Mouse (Mus musculus) forebrain, embryonic 15.5 days (tissue): ENCODE data around the gene Plekha5. TPM values are rescaled to one million over a fixed set of nuclear protein-coding genes. Genes with fewer than 3 reads are reported as not detected.

Experiments
- ATAC-seq: fragments of 200-750 bp; cut with Nextera tagmentation; replicated peaks from 2 replicates; pipeline ENCODE4 v1.8.0; 2017; ENCODE audit warnings: mild to moderate bottlenecking, moderate TSS enrichment, moderate library complexity
- H3K27ac ChIP-seq: fragments of 300-500 bp; sonication (generic); replicated peaks from 2 replicates; pipeline ENCODE4 v1.5.1; 2015; ENCODE audit warnings: mild to moderate bottlenecking, inconsistent platforms
- H3K27me3 ChIP-seq: fragments of 300-500 bp; sonication (generic); 2 replicates; pipeline ENCODE4 v1.6.1; 2015; ENCODE audit warnings: inconsistent platforms
- H3K36me3 ChIP-seq: fragments of 300-500 bp; sonication (generic); 2 replicates; pipeline ENCODE4 v1.6.1; 2015; ENCODE audit warnings: mild to moderate bottlenecking, inconsistent platforms
- H3K4me1 ChIP-seq: fragments of 300-500 bp; sonication (generic); 2 replicates; pipeline ENCODE4 v1.6.1; 2015; ENCODE audit warnings: inconsistent platforms
- H3K4me2 ChIP-seq: fragments of 300-500 bp; sonication (generic); replicated peaks from 2 replicates; pipeline ENCODE4 v1.6.1; 2015; ENCODE audit warnings: mild to moderate bottlenecking, inconsistent platforms
- H3K4me3 ChIP-seq: fragments of 300-500 bp; sonication (generic); 2 replicates; pipeline ENCODE4 v1.5.1; 2015; ENCODE audit warnings: mild to moderate bottlenecking, inconsistent platforms
- H3K9ac ChIP-seq: fragments of 300-500 bp; sonication (generic); replicated peaks from 2 replicates; pipeline ENCODE4 v1.6.1; 2015; ENCODE audit warnings: mild to moderate bottlenecking, inconsistent platforms
- H3K9me3 ChIP-seq: fragments of 300-500 bp; sonication (generic); 2 replicates; pipeline ENCODE4 v1.6.1; 2016; ENCODE audit warnings: inconsistent platforms
- WGBS: fragments of 180-500 bp; shearing (Covaris S2); methylation state at CpG from one replicate; pipeline ENCODE4 v1.1.7; 2015; ENCODE audit warnings: mixed read lengths; 5-methylcytosine and 5-hydroxymethylcytosine counted together
- polyA plus RNA-seq: library from polyadenylated mRNA; unstranded; fragments of >200 nt; fragmentation: Nextera tagmentation; extraction: Ambion mirVana; gene quantifications from 2 replicates; pipeline ENCODE4 v1.2.1, GENCODE M21; 2015

The Plekha5 gene
- polyA plus RNA-seq, 1 experiment from 2014 or later: 32.7 TPM

DNA sequence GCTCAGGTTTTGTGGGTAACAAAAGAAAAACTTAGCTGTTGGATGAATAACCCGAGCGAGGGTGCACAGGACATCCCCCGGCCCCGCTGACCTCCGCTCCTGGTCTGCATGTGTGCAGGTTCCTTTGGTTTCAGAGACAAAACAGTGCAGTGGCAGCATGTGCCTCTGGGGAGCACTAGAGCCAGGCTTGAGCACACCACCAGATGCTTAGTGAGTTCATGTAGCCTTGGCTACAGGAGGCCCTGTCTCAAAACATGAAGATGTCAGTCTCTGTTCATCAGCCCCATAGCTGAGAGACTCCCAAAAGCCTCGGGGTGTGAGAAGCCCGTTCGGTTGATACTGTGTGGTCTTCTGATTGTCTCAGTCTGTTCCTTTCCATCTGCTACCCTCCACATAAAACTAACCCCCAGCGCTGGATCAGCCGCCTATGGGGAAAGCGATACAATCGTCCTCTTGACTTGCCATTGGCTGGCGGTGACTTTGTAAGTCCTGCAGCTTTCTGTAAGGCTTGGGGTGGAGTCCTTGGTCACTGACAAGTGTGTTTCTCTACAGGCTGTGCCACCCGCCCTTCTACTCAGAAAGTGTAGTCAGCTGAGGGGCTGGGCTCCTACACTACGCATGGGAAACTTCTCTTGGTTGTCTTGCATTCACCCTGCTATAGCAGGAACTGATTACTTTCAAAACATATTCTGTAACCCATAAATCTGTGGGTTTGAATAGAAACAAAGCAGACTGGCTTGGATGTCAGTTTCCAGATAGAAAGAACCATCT is 32.7 kb downstream of the Plekha5 start:
- H3K9ac ChIP-seq: no peak overlapping the region
- no peak overlapping the region for H3K4me2 ChIP-seq
- no peak overlapping the region for H3K4me3 ChIP-seq
- no peak for ATAC-seq
- no peaks in the 10 kb centered on the region for H3K4me1 ChIP-seq
- H3K27me3 ChIP-seq: no peaks in the 10 kb centered on the region
- no peaks in the 10 kb centered on the region for H3K9me3 ChIP-seq
- H3K36me3 ChIP-seq: 0 out of 2 replicates have a peak, but pooled peaks cover 3% of the 10 kb centered on the region
- H3K27ac ChIP-seq: no peak overlapping the region
- WGBS: 87% methylated on average over 15 of the region's 15 CpGs

DNA sequence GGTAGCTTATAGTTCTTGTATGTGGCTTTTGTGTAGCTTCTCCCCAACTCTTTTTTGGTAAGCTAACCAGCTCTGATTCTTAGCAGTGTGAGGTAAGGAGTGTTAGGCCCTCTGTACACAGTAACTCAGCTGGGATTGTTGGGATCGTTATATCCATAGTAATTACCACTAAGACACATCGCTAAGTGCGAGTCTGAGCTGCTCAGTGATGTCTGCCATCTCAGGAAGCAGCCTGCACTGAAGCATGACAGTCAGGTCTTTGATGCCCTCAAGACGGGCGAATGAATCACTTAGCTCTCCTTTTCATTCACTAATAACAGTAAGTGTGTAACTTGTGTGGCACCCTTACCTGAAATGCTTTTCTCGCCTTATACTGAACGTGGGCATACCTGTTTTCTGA is 36.5 kb downstream of the Plekha5 start:
- no peaks in the 10 kb centered on the region; the same call in 1 of the 2 replicates for H3K36me3 ChIP-seq
- H3K27me3 ChIP-seq: no peaks in the 10 kb centered on the region
- ATAC-seq: no peak
- H3K4me3 ChIP-seq: no peak overlapping the region
- no peak overlapping the region for H3K9ac ChIP-seq
- no peaks in the 10 kb centered on the region for H3K9me3 ChIP-seq
- no peak overlapping the region for H3K4me2 ChIP-seq
- no peaks in the 10 kb centered on the region for H3K4me1 ChIP-seq
- H3K27ac ChIP-seq: no peak overlapping the region
- 66% methylated on average over 7 of the region's 7 CpGs for WGBS

DNA sequence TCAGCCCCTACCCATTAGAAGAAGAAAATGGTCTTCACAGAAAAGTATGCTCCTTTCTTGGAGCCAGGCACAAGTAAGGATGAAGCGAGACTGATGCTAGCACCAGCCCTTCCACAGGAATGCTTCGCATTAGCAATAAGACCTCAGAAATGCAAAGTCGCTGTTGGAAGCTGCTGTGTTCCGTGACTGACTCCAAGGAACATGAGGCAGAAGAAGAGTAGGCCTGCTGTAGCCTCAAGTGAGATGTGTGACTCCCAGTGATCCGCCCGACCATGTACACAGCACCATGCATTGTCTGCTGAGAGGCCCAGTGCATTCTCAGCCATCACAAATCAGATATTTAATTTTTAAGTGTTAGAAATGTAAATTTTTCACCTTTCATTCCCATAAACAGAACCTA is 41.0 kb downstream of the Plekha5 start:
- H3K9me3 ChIP-seq: no peaks in the 10 kb centered on the region
- no peak for ATAC-seq
- no peak overlapping the region for H3K4me3 ChIP-seq
- no peaks in the 10 kb centered on the region for H3K4me1 ChIP-seq
- no peak overlapping the region for H3K9ac ChIP-seq
- H3K27me3 ChIP-seq: no peaks in the 10 kb centered on the region
- no peaks in the 10 kb centered on the region; the same call in 1 of the 2 replicates for H3K36me3 ChIP-seq
- H3K4me2 ChIP-seq: no peak overlapping the region
- no peak overlapping the region for H3K27ac ChIP-seq
- WGBS: 86% methylated on average over 6 of the region's 6 CpGs

DNA sequence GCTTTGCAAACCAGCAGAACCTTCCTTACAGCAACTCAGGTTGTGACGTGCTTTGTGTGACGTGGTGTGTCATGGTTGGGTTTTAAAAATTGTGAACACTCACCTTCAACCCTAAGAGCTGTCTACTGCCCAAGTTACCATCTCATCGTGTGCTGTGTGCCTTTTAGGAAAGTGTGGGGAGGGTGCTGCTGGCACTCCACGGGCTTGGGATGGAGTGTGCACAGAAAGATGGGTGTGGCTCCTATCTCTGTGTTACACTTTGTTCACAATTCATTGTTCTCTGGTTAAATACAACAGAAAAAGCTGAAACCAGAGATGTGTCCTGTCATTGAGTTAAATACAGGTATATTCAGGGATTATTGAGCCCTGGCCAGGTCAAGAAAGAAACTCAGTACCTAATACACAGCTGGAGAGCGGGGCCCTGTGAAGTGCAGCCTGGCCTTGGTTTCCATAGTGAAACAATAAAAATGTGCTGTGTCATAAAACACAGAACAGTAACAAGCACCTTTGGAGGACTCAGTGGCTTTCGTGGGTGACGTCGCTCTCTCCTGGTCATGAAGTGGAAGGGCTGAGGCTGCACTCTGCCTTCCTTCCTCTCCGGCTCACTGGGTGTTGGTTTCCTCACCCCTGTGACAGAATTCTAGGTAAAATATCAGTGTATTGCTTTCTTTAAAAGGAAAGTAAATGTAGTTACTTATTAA is 42.2 kb downstream of the Plekha5 start:
- no peak for ATAC-seq
- Histone ChIP-seq H3K4me2 (no peak overlapping the region), H3K4me3 (no peak overlapping the region), H3K36me3 (no peaks in the 10 kb centered on the region; the same call in 1 of the 2 replicates), H3K27ac (no peak overlapping the region), H3K9ac (no peak overlapping the region), H3K9me3 (no peaks in the 10 kb centered on the region), H3K4me1 (no peaks in the 10 kb centered on the region), H3K27me3 (no peaks in the 10 kb centered on the region)
- 82% methylated on average over 9 of the region's 9 CpGs for WGBS

DNA sequence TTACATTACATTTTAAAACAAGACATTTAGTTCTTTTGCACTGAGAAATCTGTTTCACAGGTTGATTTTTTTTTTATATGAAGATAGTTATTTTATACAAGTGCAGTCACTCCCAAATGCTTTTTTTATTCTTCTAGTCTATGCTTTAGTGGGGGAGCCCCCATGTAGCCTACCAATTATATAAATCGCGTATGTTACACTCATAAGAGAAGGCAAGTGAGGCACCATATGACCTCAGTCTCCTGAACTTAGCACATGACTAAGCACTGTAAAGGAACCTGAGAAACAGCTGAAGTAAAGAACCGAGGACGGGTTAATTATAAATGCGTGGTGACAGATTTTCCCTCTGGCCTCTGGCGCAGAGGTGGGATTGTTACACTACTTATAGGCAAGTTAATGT is 43.0 kb downstream of the Plekha5 start:
- Histone ChIP-seq H3K4me3 (no peak overlapping the region), H3K4me1 (no peaks in the 10 kb centered on the region), H3K27me3 (no peaks in the 10 kb centered on the region), H3K9ac (no peak overlapping the region), H3K4me2 (no peak overlapping the region), H3K36me3 (no peaks in the 10 kb centered on the region; the same call in 1 of the 2 replicates), H3K27ac (no peak overlapping the region), H3K9me3 (no peaks in the 10 kb centered on the region)
- no peak for ATAC-seq
- 81% methylated on average over 6 of the region's 6 CpGs for WGBS

DNA sequence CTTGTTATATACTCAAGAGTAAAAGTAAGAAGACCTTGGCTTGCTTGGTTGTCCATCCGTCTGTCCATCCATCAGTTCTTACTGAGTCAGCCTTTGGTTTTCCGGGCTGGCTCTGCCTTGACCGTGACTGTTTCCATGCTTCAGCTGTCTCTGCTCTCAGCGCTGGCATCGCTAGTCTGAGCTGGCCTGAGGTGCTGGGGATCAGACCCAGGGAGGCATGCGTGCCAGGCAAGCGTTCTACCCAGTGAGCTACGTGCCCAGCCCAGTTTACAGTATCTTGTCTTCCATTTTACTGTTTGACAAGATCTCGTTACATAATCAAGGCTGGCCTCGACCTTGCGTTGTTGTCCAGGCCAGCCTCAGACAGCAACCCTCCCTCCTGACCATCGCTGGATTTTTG is 44.0 kb downstream of the Plekha5 start:
- Histone ChIP-seq H3K9me3 (no peaks in the 10 kb centered on the region), H3K4me3 (no peak overlapping the region), H3K36me3 (no peaks in the 10 kb centered on the region; the same call in 1 of the 2 replicates), H3K4me2 (no peak overlapping the region), H3K27me3 (no peaks in the 10 kb centered on the region), H3K4me1 (no peaks in the 10 kb centered on the region), H3K9ac (no peak overlapping the region), H3K27ac (no peak overlapping the region)
- WGBS: 95% methylated on average over 12 of the region's 12 CpGs
- no peak for ATAC-seq

DNA sequence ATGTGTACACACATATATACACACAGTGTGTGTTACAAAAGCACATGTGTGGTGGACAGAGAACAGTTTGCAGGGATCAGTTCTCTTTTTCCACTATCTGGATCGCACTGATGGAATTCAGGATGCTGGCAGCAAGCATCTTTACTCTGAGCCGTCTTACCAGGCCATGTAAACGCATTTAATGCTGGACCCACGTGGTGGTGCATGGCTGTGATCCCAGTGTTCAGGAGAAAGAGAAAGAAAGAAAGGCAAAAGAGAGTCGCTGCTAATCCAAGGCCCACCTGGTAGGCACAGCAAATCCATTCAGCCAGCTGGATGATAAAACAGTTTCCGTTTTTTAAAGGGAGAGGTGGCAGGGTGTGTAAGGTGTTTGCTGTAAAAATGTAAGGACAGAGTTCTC is 45.9 kb downstream of the Plekha5 start:
- Histone ChIP-seq H3K9me3 (no peaks in the 10 kb centered on the region), H3K36me3 (no peaks in the 10 kb centered on the region), H3K4me3 (no peak overlapping the region), H3K27ac (no peak overlapping the region), H3K4me2 (no peak overlapping the region), H3K9ac (no peak overlapping the region), H3K27me3 (no peaks in the 10 kb centered on the region), H3K4me1 (no peaks in the 10 kb centered on the region)
- no peak for ATAC-seq
- WGBS: 56% methylated on average over 6 of the region's 6 CpGs

DNA sequence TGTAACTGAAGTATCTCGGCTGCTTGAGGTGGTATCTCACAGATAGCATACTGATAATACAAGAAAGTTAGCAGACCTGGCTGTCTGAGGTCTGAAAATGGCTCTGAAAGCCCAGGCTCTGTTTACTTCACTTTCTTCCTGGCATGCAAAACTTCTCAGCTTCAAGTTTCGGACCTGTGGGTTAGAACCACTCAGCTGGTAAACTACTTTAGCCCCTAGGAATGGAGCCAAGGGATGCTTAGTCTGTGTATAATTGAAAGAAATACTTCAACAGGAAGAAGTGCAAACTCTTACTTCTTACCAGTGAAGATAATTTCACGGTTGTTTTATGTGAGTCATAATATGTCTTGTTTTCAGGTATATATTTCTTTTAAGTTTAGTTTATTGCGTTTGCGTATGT is 47.9 kb downstream of the Plekha5 start:
- ATAC-seq: no peak
- no peak overlapping the region for H3K9ac ChIP-seq
- no peaks in the 10 kb centered on the region for H3K9me3 ChIP-seq
- no peak overlapping the region for H3K4me3 ChIP-seq
- 92% methylated on average over 5 of the region's 5 CpGs for WGBS
- no peaks in the 10 kb centered on the region for H3K4me1 ChIP-seq
- H3K27ac ChIP-seq: no peak overlapping the region
- no peaks in the 10 kb centered on the region for H3K36me3 ChIP-seq
- no peaks in the 10 kb centered on the region for H3K27me3 ChIP-seq
- H3K4me2 ChIP-seq: no peak overlapping the region

DNA sequence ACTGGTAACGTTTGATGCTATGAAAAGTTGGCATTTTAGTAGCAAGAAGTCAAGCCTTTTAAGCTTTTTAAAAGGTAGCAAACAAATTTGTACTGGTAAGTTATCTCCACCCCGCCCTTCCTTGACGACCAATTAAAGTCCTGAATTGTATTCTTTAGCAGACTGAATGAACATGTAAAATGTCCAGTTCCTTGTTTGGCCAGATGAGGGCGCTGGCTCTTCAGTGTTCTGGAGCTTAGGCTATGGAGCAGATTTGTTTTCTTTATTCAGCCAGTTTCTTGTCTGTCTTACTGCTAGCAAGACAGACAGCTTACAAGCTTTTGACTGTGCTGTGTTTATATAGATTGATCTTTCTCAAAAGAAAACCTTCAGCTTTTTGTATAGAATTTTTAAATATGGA is 48.5 kb downstream of the Plekha5 start:
- H3K36me3 ChIP-seq: no peaks in the 10 kb centered on the region
- H3K4me2 ChIP-seq: no peak overlapping the region
- no peak overlapping the region for H3K4me3 ChIP-seq
- no peaks in the 10 kb centered on the region for H3K27me3 ChIP-seq
- 49% methylated on average over 4 of the region's 4 CpGs for WGBS
- 0 out of 2 replicates have a peak, but pooled peaks have one; percentile 30 for ATAC-seq
- no peak overlapping the region for H3K9ac ChIP-seq
- H3K4me1 ChIP-seq: peaks cover 5% of the 10 kb centered on the region
- H3K27ac ChIP-seq: no peak overlapping the region
- no peaks in the 10 kb centered on the region for H3K9me3 ChIP-seq

DNA sequence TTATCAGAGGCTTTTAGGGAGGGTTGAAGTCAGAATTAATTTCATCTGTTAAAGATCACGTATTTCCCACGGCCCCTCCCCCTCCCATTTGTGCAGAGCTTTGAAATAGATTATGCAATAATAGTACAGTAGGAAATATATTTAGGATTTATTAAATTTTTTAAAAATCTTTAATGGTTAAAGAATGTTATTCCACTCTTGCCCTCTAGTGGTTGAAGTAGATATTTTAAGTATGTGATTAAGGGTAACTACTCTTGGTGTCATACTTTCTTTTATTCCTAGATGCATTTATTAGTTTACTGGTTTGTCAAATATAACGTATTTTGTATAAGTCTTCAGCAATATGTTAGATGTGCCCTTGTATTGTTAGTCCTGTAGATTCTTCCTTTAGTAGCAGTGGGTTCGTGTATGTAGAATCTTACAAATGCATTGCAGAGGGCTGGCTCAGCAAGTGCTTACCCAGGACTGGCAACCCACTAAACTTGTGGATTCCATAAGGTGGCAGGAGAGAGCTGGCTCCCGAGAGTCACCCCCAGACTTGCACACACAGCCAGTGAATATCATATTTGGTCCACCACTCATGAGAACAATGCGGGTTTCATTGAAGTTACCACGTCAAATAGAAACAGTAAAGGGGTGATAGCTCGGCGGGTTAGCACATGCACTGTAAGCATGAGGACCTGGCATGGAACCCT is 51.7 kb downstream of the Plekha5 start:
- no peaks in the 10 kb centered on the region for H3K36me3 ChIP-seq
- H3K9ac ChIP-seq: no peak overlapping the region
- H3K4me3 ChIP-seq: no peak overlapping the region
- H3K9me3 ChIP-seq: no peaks in the 10 kb centered on the region
- H3K27me3 ChIP-seq: no peaks in the 10 kb centered on the region
- no peak for ATAC-seq
- H3K27ac ChIP-seq: no peak overlapping the region
- H3K4me2 ChIP-seq: no peak overlapping the region
- peaks cover 27% of the 10 kb centered on the region for H3K4me1 ChIP-seq
- WGBS: 84% methylated on average over 9 of the region's 9 CpGs

DNA sequence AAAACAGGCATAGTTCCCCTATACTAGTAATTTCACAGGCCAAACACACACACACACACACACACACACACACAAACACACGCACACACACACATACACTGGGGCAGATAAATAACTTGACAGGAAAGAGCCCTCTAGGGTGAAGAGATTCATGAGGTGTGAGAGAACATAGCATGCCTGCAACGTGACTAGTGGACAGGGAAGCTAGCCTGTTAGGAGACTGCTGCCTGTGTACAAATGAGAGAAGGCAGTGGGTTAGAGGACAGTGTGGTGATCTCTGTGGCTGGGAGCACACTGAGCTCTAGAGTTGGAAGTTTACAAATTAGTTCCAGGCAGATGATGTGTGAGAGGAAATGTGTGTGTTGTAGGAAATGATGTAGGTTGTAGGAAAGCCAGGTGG is 53.1 kb downstream of the Plekha5 start:
- Histone ChIP-seq H3K27ac (no peak overlapping the region), H3K9me3 (no peaks in the 10 kb centered on the region), H3K9ac (no peak overlapping the region), H3K4me3 (no peak overlapping the region), H3K36me3 (no peaks in the 10 kb centered on the region), H3K4me1 (peaks cover 35% of the 10 kb centered on the region), H3K4me2 (no peak overlapping the region), H3K27me3 (no peaks in the 10 kb centered on the region)
- no peak for ATAC-seq
- WGBS: 81% methylated on average over 2 of the region's 2 CpGs

DNA sequence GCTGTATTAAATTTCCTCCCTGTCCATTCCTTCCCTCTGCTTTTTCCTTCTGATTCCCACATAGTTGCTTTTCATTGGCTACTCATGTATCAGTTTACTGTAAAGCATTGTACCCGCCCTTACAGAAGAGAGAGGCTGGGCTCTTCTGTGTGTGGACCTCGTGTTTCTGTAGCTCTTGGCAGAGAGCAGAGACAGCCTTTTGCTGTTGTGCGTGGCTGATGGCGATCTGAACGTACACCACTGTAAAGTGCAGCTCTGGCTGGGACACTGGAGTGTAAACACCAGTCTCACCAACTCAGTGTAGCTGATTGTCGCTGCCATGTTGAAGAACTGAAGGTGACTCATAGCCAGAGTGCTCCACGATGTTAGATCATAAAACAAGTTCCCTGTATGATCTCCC is 54.2 kb downstream of the Plekha5 start:
- no peak overlapping the region for H3K9ac ChIP-seq
- no peak overlapping the region for H3K4me3 ChIP-seq
- H3K9me3 ChIP-seq: no peaks in the 10 kb centered on the region
- no peak overlapping the region for H3K4me2 ChIP-seq
- no peaks in the 10 kb centered on the region for H3K36me3 ChIP-seq
- H3K27ac ChIP-seq: 0 out of 2 replicates have a peak overlapping the region, but pooled peaks have one; percentile 27
- no peak for ATAC-seq
- peaks cover 38% of the 10 kb centered on the region for H3K4me1 ChIP-seq
- H3K27me3 ChIP-seq: no peaks in the 10 kb centered on the region
- WGBS: 48% methylated on average over 7 of the region's 7 CpGs
